Mouse (Mus musculus): ENCODE results near the gene Dntt.

GRCm38 (mm10) chr19:41104922-41105321 lies 75.8 kb downstream of the Dntt start:
- TF ChIP-seq POLR2A (IDR thresholded peaks at IDR 0.05; ENCODE audit: borderline replicate concordance, extremely low read depth, insufficient read depth, insufficient read length, poor library complexity, severe bottlenecking) = no peak
- peak; percentile 80; the same call in 1 of the 2 replicates for TF ChIP-seq CTCF (IDR thresholded peaks at IDR 0.05; ENCODE audit: borderline replicate concordance, extremely low read depth, insufficient read depth, insufficient read length)

Data from brain, embryonic 14.5 days (tissue).